Mouse (Mus musculus) intestine, embryonic 16.5 days (tissue): Measurements from ENCODE around the gene Tex46. TPM values are rescaled to one million over a fixed set of nuclear protein-coding genes. Genes with fewer than 3 reads are reported as not detected.

Experiments
- ATAC-seq: fragments of 200-750 bp; cut with Nextera tagmentation; 2 replicates; pipeline ENCODE4 v1.8.0; 2017; ENCODE audit warnings: moderate TSS enrichment, moderate library complexity
- H3K27ac ChIP-seq: fragments of 300-500 bp; sonication (generic); 2 replicates; pipeline ENCODE4 v1.5.1; 2014; ENCODE audit warnings: mild to moderate bottlenecking, low read length
- H3K27me3 ChIP-seq: fragments of 300-500 bp; sonication (generic); replicated peaks from 2 replicates; pipeline ENCODE4 v1.6.1; 2014; ENCODE audit warnings: low read length, control low read depth, mixed read lengths; ENCODE audit not compliant: control insufficient read depth, insufficient read depth
- H3K36me3 ChIP-seq: fragments of 300-500 bp; sonication (generic); 2 replicates; pipeline ENCODE4 v1.6.1; 2014; ENCODE audit warnings: low read length, control low read depth; ENCODE audit not compliant: control insufficient read depth, insufficient read depth
- H3K4me1 ChIP-seq: fragments of 300-500 bp; sonication (generic); 2 replicates; pipeline ENCODE4 v1.6.1; 2014; ENCODE audit warnings: low read length, control low read depth, mixed read lengths; ENCODE audit not compliant: control insufficient read depth, insufficient read depth
- H3K4me2 ChIP-seq: fragments of 300-500 bp; sonication (generic); 2 replicates; pipeline ENCODE4 v1.6.1; 2014; ENCODE audit warnings: low read depth, low read length, control low read depth
- H3K4me3 ChIP-seq: fragments of 300-500 bp; sonication (generic); 2 replicates; pipeline ENCODE4 v1.5.1; 2014; ENCODE audit warnings: mild to moderate bottlenecking, low read length
- H3K9ac ChIP-seq: fragments of 300-500 bp; sonication (generic); 2 replicates; pipeline ENCODE4 v1.6.1; 2014; ENCODE audit warnings: low read depth, low read length
- H3K9me3 ChIP-seq: fragments of 300-500 bp; sonication (generic); 2 replicates; pipeline ENCODE4 v1.6.1; 2016; ENCODE audit warnings: low read length, control low read depth; ENCODE audit not compliant: control insufficient read depth
- WGBS: fragments of 180-500 bp; shearing (Covaris S2); extraction: QIAGEN DNeasy Blood & Tissue Kit; methylation state at CpG from one replicate; pipeline ENCODE4 v1.1.7; 2014; 5-methylcytosine and 5-hydroxymethylcytosine counted together
- polyA plus RNA-seq: library from polyadenylated mRNA; unstranded; fragments of >200 nt; fragmentation: Nextera tagmentation; extraction: Ambion mirVana; gene quantifications from 2 replicates; pipeline ENCODE4 v1.2.1, GENCODE M21; 2015

The Tex46 gene
- polyA plus RNA-seq, 1 experiment from 2014 or later: not detected

- no peaks in the 10 kb centered on the region for H3K9me3 ChIP-seq
- H3K9ac ChIP-seq: no peak overlapping the region
- H3K4me1 ChIP-seq: no peaks in the 10 kb centered on the region
- no peak overlapping the region for H3K4me2 ChIP-seq
- H3K36me3 ChIP-seq: no peaks in the 10 kb centered on the region
- no peak overlapping the region for H3K27ac ChIP-seq
- 0% methylated on average over 1 of the region's 1 CpGs for WGBS
- no peaks in the 10 kb centered on the region for H3K27me3 ChIP-seq
- H3K4me3 ChIP-seq: no peak overlapping the region
- ATAC-seq: no peak
Observed at GRCm38 (mm10) chr4:136621336-136621735, 11.1 kb downstream of the Tex46 start.

GRCm38 (mm10) chr4:136621956-136622355 is 11.7 kb downstream of the Tex46 start:
- 63% methylated on average over 5 of the region's 5 CpGs for WGBS
- H3K36me3 ChIP-seq: no peaks in the 10 kb centered on the region
- no peak overlapping the region for H3K9ac ChIP-seq
- H3K27me3 ChIP-seq: no peaks in the 10 kb centered on the region
- H3K4me1 ChIP-seq: no peaks in the 10 kb centered on the region
- H3K9me3 ChIP-seq: no peaks in the 10 kb centered on the region
- no peak overlapping the region for H3K4me3 ChIP-seq
- no peak overlapping the region for H3K4me2 ChIP-seq
- ATAC-seq: no peak
- no peak overlapping the region for H3K27ac ChIP-seq

GRCm38 (mm10) chr4:136622388-136622787 is 12.2 kb downstream of the Tex46 start, which contains the start of gene Lactbl1:
TSS of gene Lactbl1 (plus strand) at chr4:136622621.
- no peak within 1 kb of the TSS for H3K4me2 ChIP-seq
- H3K9me3 ChIP-seq: no peaks in the 10 kb centered on the region
- H3K27me3 ChIP-seq: no peaks in the 10 kb centered on the region
- no peak for ATAC-seq
- H3K9ac ChIP-seq: no peak within 1 kb of the TSS
- no peaks in the 10 kb centered on the region for H3K36me3 ChIP-seq
- WGBS: 61% methylated on average over 6 of the region's 6 CpGs
- no peaks in the 10 kb centered on the region for H3K4me1 ChIP-seq
- H3K27ac ChIP-seq: no peak within 1 kb of the TSS
- no peak within 1 kb of the TSS for H3K4me3 ChIP-seq

- no peak for ATAC-seq
- 63% methylated on average over 6 of the region's 6 CpGs for WGBS
Observed at GRCm38 (mm10) chr4:136626590-136626989, 16.4 kb downstream of the Tex46 start.

GRCm38 (mm10) chr4:136631237-136631994 is 21.2 kb downstream of the Tex46 start:
- H3K27me3 ChIP-seq: peaks cover 1% of the 10 kb centered on the region
- ATAC-seq: 0 out of 2 replicates have a peak, but pooled peaks have one; percentile 42
- H3K4me1 ChIP-seq: 0 out of 2 replicates have a peak, but pooled peaks cover 3% of the 10 kb centered on the region
- H3K27ac ChIP-seq: no peak overlapping the region
- H3K9me3 ChIP-seq: no peaks in the 10 kb centered on the region
- WGBS: 81% methylated on average over 11 of the region's 11 CpGs
- no peak overlapping the region for H3K4me3 ChIP-seq
- H3K4me2 ChIP-seq: no peak overlapping the region
- H3K9ac ChIP-seq: no peak overlapping the region
- H3K36me3 ChIP-seq: no peaks in the 10 kb centered on the region

More at GRCm38 (mm10) chr4:136626590-136626989, 16.4 kb downstream of the Tex46 start:
- Histone ChIP-seq H3K4me3 (no peak overlapping the region), H3K4me2 (no peak overlapping the region), H3K27ac (no peak overlapping the region), H3K9me3 (no peaks in the 10 kb centered on the region), H3K9ac (no peak overlapping the region), H3K27me3 (no peaks in the 10 kb centered on the region), H3K4me1 (0 out of 2 replicates have a peak, but pooled peaks cover 3% of the 10 kb centered on the region), H3K36me3 (no peaks in the 10 kb centered on the region)

- ATAC-seq: no peak
- H3K4me2 ChIP-seq: no peak overlapping the region
- peaks cover 22% of the 10 kb centered on the region for H3K27me3 ChIP-seq
- no peaks in the 10 kb centered on the region for H3K9me3 ChIP-seq
- H3K4me3 ChIP-seq: no peak overlapping the region
- H3K27ac ChIP-seq: no peak overlapping the region
- no peak overlapping the region for H3K9ac ChIP-seq
- H3K36me3 ChIP-seq: no peaks in the 10 kb centered on the region
- H3K4me1 ChIP-seq: peaks cover 11% of the 10 kb centered on the region
Observed at GRCm38 (mm10) chr4:136635995-136636394, 25.8 kb downstream of the Tex46 start.

- no peak for ATAC-seq
- no peak overlapping the region for H3K4me2 ChIP-seq
- H3K9me3 ChIP-seq: no peaks in the 10 kb centered on the region
- H3K4me3 ChIP-seq: no peak overlapping the region
- no peaks in the 10 kb centered on the region for H3K36me3 ChIP-seq
- peaks cover 8% of the 10 kb centered on the region for H3K4me1 ChIP-seq
- WGBS: 63% methylated on average over 5 of the region's 5 CpGs
- no peak overlapping the region for H3K9ac ChIP-seq
- peaks cover 22% of the 10 kb centered on the region for H3K27me3 ChIP-seq
- no peak overlapping the region for H3K27ac ChIP-seq
Observed at GRCm38 (mm10) chr4:136636511-136636910, 26.3 kb downstream of the Tex46 start.

- 19% methylated on average over 37 of the region's 37 CpGs for WGBS
- Histone ChIP-seq H3K9me3 (no peaks in the 10 kb centered on the region), H3K27me3 (peaks cover 22% of the 10 kb centered on the region), H3K36me3 (no peaks in the 10 kb centered on the region), H3K9ac (peak overlapping the region; percentile 41), H3K4me1 (peaks cover 8% of the 10 kb centered on the region), H3K27ac (no peak overlapping the region), H3K4me3 (peak overlapping the region; percentile 45), H3K4me2 (peak overlapping the region; percentile 83)
- peak; percentile 40; the same call in 1 of the 2 replicates for ATAC-seq
Observed at GRCm38 (mm10) chr4:136636983-136637562, 26.8 kb downstream of the Tex46 start.

- H3K27me3 ChIP-seq: peaks cover 22% of the 10 kb centered on the region
- H3K27ac ChIP-seq: no peak overlapping the region
- ATAC-seq: peak; percentile 50
- peak overlapping the region; percentile 45 for H3K4me3 ChIP-seq
- H3K9ac ChIP-seq: peak overlapping the region; percentile 41
- 2% methylated on average over 75 of the region's 76 CpGs for WGBS
- peak overlapping the region; percentile 83 for H3K4me2 ChIP-seq
- H3K9me3 ChIP-seq: no peaks in the 10 kb centered on the region
- H3K36me3 ChIP-seq: no peaks in the 10 kb centered on the region
- peaks cover 8% of the 10 kb centered on the region for H3K4me1 ChIP-seq
Observed at GRCm38 (mm10) chr4:136637563-136638229, 27.5 kb downstream of the Tex46 start.
